Mouse (Mus musculus) layer of hippocampus, postnatal 14 days (tissue): ENCODE results near the gene Gtf3c1. TPM values are rescaled to one million over a fixed set of nuclear protein-coding genes. Genes with fewer than 3 reads are reported as not detected.

Source experiments
- DNase-seq, 2 experiments: peaks; one replicate each; pipeline ENCODE4 v3.0.0; 2021 to 2022; ENCODE audit warnings: low spot score in 2 of 2, mixed read lengths in 1 of 2
- total RNA-seq, 2 experiments: library from RNA; stranded (reverse); gene quantifications; 2 replicates each; pipeline ENCODE4 v1.2.3; 2021

Gene Gtf3c1
- total RNA-seq, 2 experiments from 2014 or later = 88.8 to 94.2 TPM

DNA sequence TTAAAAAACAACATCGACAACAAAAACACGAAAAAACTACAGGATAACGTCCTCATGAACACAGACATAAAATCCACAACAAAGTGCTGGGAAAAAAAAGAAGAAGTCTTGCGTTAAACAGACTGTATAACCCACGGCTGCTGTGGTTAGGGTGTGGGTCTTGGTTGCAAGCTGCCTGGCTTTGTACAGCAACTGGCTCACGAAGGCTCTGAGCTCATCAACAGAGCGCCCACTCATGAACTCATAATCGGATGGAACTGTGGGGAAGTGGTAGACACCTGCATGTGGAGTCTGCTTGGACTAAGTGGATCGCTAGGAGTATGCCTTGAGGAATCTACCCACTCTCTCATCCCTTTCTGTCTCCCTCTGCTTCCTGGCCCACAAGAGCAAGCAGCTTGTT lies 110.5 kb downstream of the Gtf3c1 start:
- no peak for DNase-seq

DNA sequence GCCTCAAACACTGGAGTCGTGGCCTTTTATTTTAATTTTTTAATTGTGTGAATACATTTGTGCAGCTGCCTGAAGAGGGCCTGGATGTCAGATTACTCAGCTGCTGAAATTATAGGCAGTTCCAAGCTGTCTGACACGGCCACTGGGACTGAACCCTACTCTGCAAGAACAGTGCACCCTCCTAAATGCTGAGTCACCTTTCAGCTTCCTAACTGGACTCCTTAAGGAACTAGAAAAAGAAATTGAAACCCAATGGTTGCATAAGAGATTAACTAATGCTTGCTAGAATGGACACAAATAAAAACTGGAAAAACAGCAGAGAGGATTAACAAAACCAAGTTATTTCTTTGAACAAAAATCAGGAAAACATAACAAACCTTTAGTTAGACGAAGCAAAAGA lies 111.2 kb downstream of the Gtf3c1 start:
- no peak for DNase-seq

DNA sequence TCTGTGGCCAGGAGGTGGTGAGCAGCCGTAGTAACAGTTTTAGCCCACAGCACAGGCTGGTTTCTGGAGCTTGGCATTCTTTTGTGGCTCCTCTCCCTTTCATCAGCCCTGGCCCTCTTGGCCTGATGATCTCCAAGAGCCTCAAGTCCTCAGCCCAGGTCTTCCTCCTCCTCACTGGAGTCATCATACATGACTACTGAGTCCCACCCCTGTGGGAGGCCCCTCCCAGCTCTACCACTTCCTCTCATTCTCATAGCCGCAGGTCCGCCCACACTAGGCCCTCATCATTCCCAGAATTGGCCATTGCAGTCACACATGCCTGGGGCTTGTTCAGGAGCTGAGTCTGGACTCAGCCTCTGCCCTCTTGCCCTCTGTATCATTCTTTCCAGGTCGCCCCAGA lies 113.7 kb downstream of the Gtf3c1 start:
- DNase-seq = no peak

Other genes starting within 250 kb of the Gtf3c1 start
- gene Nsmce1, start 216.2 kb downstream of the Gtf3c1 start, total RNA-seq = 10 to 100 TPM; 16.7 to 17.8 TPM
- 1 to 10 TPM; 4.6 to 5.1 TPM for gene Il4ra, start 155.7 kb downstream of the Gtf3c1 start, total RNA-seq
- gene Il21r, start 104.4 kb downstream of the Gtf3c1 start, total RNA-seq = 1 to 10 TPM in 1 of 2 experiments, under 1 TPM in 1; 0.93 to 1.1 TPM
- 10 to 100 TPM; 26.5 to 27.6 TPM for gene D430042O09Rik, start 108 bp upstream of the Gtf3c1 start, total RNA-seq